Mouse (Mus musculus) heart, embryonic 13.5 days (tissue): ENCODE measurements at regions not wholly inside any gene's neighbourhood (a gene's known extent, or its start where the extent isn't known, plus 50 kb on each side); places are given as distances from the start of the nearest gene placed in this dataset.

Experiments used
- ATAC-seq: fragments of 200-750 bp; cut with Nextera tagmentation; 2 replicates; pipeline ENCODE4 v1.8.0; 2017; ENCODE audit warnings: moderate TSS enrichment; ENCODE audit not compliant: insufficient number of reproducible peaks, low FRiP score, low TSS enrichment; ENCODE audit errors: extremely low read depth
- H3K27ac ChIP-seq: fragments of 300-500 bp; sonication (generic); replicated peaks from 2 replicates; pipeline ENCODE4 v1.5.1; 2015; ENCODE audit warnings: moderate library complexity, mild to moderate bottlenecking, inconsistent platforms
- H3K27me3 ChIP-seq: fragments of 300-500 bp; sonication (generic); replicated peaks from 2 replicates; pipeline ENCODE4 v1.6.1; 2015; ENCODE audit warnings: mild to moderate bottlenecking, inconsistent platforms
- H3K36me3 ChIP-seq: fragments of 300-500 bp; sonication (generic); 2 replicates; pipeline ENCODE4 v1.6.1; 2015; ENCODE audit warnings: mild to moderate bottlenecking, inconsistent platforms
- H3K4me1 ChIP-seq: fragments of 300-500 bp; sonication (generic); 2 replicates; pipeline ENCODE4 v1.6.1; 2015; ENCODE audit warnings: inconsistent platforms
- H3K4me2 ChIP-seq: fragments of 300-500 bp; sonication (generic); 2 replicates; pipeline ENCODE4 v1.6.1; 2015; ENCODE audit warnings: inconsistent platforms, mild to moderate bottlenecking, moderate library complexity
- H3K4me3 ChIP-seq: fragments of 300-500 bp; sonication (generic); 2 replicates; pipeline ENCODE4 v1.5.1; 2015; ENCODE audit warnings: moderate library complexity, mild to moderate bottlenecking, inconsistent platforms
- H3K9ac ChIP-seq: fragments of 300-500 bp; sonication (generic); 2 replicates; pipeline ENCODE4 v1.6.1; 2015; ENCODE audit warnings: inconsistent platforms, mild to moderate bottlenecking, moderate library complexity
- H3K9me3 ChIP-seq: fragments of 300-500 bp; sonication (generic); 2 replicates; pipeline ENCODE4 v1.6.1; 2016; ENCODE audit warnings: inconsistent platforms
- WGBS: fragments of 180-500 bp; shearing (Covaris S2); methylation state at CpG from one replicate; pipeline ENCODE4 v1.1.7; 2015; ENCODE audit warnings: mixed read lengths; 5-methylcytosine and 5-hydroxymethylcytosine counted together

- Histone ChIP-seq H3K4me3 (no peak overlapping the region), H3K27me3 (no peaks in the 10 kb centered on the region), H3K9me3 (peaks cover 6% of the 10 kb centered on the region), H3K36me3 (no peaks in the 10 kb centered on the region), H3K27ac (peak overlapping the region; percentile 82), H3K4me1 (peaks cover 33% of the 10 kb centered on the region), H3K4me2 (peak overlapping the region; percentile 24), H3K9ac (peak overlapping the region; percentile 33; the same call in 1 of the 2 replicates)
- ATAC-seq, result no peak
- 55% methylated on average over 6 of the region's 6 CpGs for whole genome bisulfite sequencing
These were observed 50.8 kb upstream of the Zfr start for GRCm38 (mm10) chr15:12066857-12067211.

GRCm38 (mm10) chr15:12066176-12066856 is 51.3 kb upstream of the Zfr start:
- WGBS, result 51% methylated on average over 14 of the region's 14 CpGs
- Histone ChIP-seq H3K9me3 (peaks cover 2% of the 10 kb centered on the region), H3K4me2 (peak overlapping the region; percentile 24), H3K4me1 (peaks cover 33% of the 10 kb centered on the region), H3K9ac (peak overlapping the region; percentile 33; the same call in 1 of the 2 replicates), H3K4me3 (no peak overlapping the region), H3K36me3 (no peaks in the 10 kb centered on the region), H3K27me3 (no peaks in the 10 kb centered on the region), H3K27ac (peak overlapping the region; percentile 82)
- 0 out of 2 replicates have a peak, but pooled peaks have one; percentile 33 for ATAC-seq

- Histone ChIP-seq H3K4me2 (no peak overlapping the region), H3K27ac (peak overlapping the region; percentile 49), H3K36me3 (no peaks in the 10 kb centered on the region), H3K4me3 (no peak overlapping the region), H3K9ac (no peak overlapping the region), H3K4me1 (no peaks in the 10 kb centered on the region), H3K9me3 (no peaks in the 10 kb centered on the region), H3K27me3 (no peaks in the 10 kb centered on the region)
- no peak for ATAC-seq
- WGBS, result 59% methylated on average over 3 of the region's 3 CpGs
These were observed 58.1 kb upstream of the Sub1 start for GRCm38 (mm10) chr15:12054870-12055269.

- 79% methylated on average over 7 of the region's 7 CpGs for WGBS
- ATAC-seq, result no peak
- Histone ChIP-seq H3K4me3 (no peak overlapping the region), H3K4me2 (no peak overlapping the region), H3K9ac (no peak overlapping the region), H3K4me1 (no peaks in the 10 kb centered on the region), H3K27ac (no peak overlapping the region), H3K36me3 (no peaks in the 10 kb centered on the region), H3K9me3 (no peaks in the 10 kb centered on the region), H3K27me3 (no peaks in the 10 kb centered on the region)
These were observed 56.8 kb upstream of the Sub1 start for GRCm38 (mm10) chr15:12053610-12054009.

GRCm38 (mm10) chr15:12048965-12049364 is 52.2 kb upstream of the Sub1 start:
- Histone ChIP-seq H3K27me3 (no peaks in the 10 kb centered on the region), H3K9me3 (no peaks in the 10 kb centered on the region), H3K36me3 (no peaks in the 10 kb centered on the region), H3K4me3 (no peak overlapping the region), H3K4me1 (no peaks in the 10 kb centered on the region), H3K9ac (no peak overlapping the region), H3K4me2 (no peak overlapping the region), H3K27ac (no peak overlapping the region)
- ATAC-seq, result no peak
- 78% methylated on average over 10 of the region's 10 CpGs for WGBS

GRCm38 (mm10) chr15:12048214-12048507 is 51.4 kb upstream of the Sub1 start:
- H3K4me3 ChIP-seq, result no peak overlapping the region
- no peak for ATAC-seq
- no peaks in the 10 kb centered on the region for H3K36me3 ChIP-seq
- H3K4me1 ChIP-seq, result no peaks in the 10 kb centered on the region
- no peak overlapping the region for H3K9ac ChIP-seq
- 79% methylated on average over 3 of the region's 3 CpGs for WGBS
- H3K27ac ChIP-seq, result no peak overlapping the region
- H3K4me2 ChIP-seq, result no peak overlapping the region
- no peaks in the 10 kb centered on the region for H3K9me3 ChIP-seq
- no peaks in the 10 kb centered on the region for H3K27me3 ChIP-seq

GRCm38 (mm10) chr15:12047349-12048213 is 50.8 kb upstream of the Sub1 start:
- H3K9ac ChIP-seq, result no peak overlapping the region
- no peak overlapping the region for H3K4me3 ChIP-seq
- no peaks in the 10 kb centered on the region for H3K27me3 ChIP-seq
- no peak for ATAC-seq
- no peak overlapping the region for H3K4me2 ChIP-seq
- no peak overlapping the region for H3K27ac ChIP-seq
- no peaks in the 10 kb centered on the region for H3K4me1 ChIP-seq
- no peaks in the 10 kb centered on the region for H3K36me3 ChIP-seq
- WGBS, result 80% methylated on average over 18 of the region's 18 CpGs
- no peaks in the 10 kb centered on the region for H3K9me3 ChIP-seq
